Mouse (Mus musculus) liver, postnatal 0 days (tissue): Measurements from ENCODE around the gene Kin.

ENCODE experiments used
- CTCF ChIP-seq: sonication (generic); IDR thresholded peaks from 2 replicates; pipeline ENCODE4 v1.5.1; 2016; ENCODE audit warnings: antibody characterized with exemption, low read depth
- EP300 ChIP-seq: IDR thresholded peaks from 2 replicates; pipeline ENCODE4 v1.6.1; 2016; ENCODE audit warnings: antibody characterized with exemption, low read depth, mild to moderate bottlenecking

- no peak for TF ChIP-seq EP300
- no peak for TF ChIP-seq CTCF
Observed at GRCm38 (mm10) chr2:10140456-10140855, 60.1 kb downstream of the Kin start.
